Mouse (Mus musculus) cortical plate, adult 2 months (tissue): ENCODE measurements around the gene Ppil6. TPM values are rescaled to one million over a fixed set of nuclear protein-coding genes. Genes with fewer than 3 reads are reported as not detected.

Experiments used
- H3K27ac ChIP-seq: fragments of 200-500 bp; 2 replicates; pipeline ENCODE4 v1.5.1; 2012; ENCODE audit warnings: low read length, control low read depth, inconsistent platforms; ENCODE audit not compliant: insufficient read depth
- H3K4me1 ChIP-seq: fragments of 200-500 bp; 2 replicates; pipeline ENCODE4 v1.6.1; 2011; ENCODE audit warnings: low read length; ENCODE audit not compliant: control insufficient read depth, insufficient read depth
- H3K4me3 ChIP-seq: fragments of 200-500 bp; 2 replicates; pipeline ENCODE4 v1.5.1; 2011; ENCODE audit warnings: mild to moderate bottlenecking, low read length, control low read depth; ENCODE audit not compliant: insufficient read depth
- CTCF ChIP-seq: fragments of 200-500 bp; IDR thresholded peaks from 2 replicates; pipeline ENCODE4 v1.5.1; 2011; ENCODE audit warnings: mild to moderate bottlenecking, control low read depth, low read length; ENCODE audit not compliant: insufficient read depth; ENCODE audit errors: extremely low read depth
- POLR2A ChIP-seq: fragments of 200-500 bp; IDR thresholded peaks from 2 replicates; pipeline ENCODE4 v1.6.1; 2011; ENCODE audit warnings: mild to moderate bottlenecking, low read length, control low read depth; ENCODE audit not compliant: insufficient read depth; ENCODE audit errors: extremely low read depth
- polyA plus RNA-seq: library from polyadenylated mRNA; depleted of rRNA; stranded (reverse); fragments of >200 nt; gene quantifications from 2 replicates; pipeline ENCODE4 v1.2.3, GENCODE M21; 2012

The Ppil6 gene
- polyA plus RNA-seq, 1 experiment, result 5.2 TPM

DNA sequence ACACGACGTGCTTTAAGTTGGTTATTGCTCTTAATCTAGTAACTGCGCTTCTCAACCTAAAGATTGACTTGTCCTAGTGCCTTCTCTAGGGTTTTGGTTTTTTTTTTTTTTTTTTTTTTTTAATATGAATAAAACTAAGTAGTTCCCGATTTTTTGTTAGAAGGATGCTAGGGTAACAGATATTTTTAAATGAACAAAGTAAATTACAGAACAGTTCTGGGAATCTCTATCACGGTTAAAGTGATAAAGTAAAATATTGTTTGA lies 30.1 kb downstream of the Ppil6 start:
- TF ChIP-seq POLR2A, result no peak
- no peak for TF ChIP-seq CTCF
- H3K27ac ChIP-seq, result no peak overlapping the region

DNA sequence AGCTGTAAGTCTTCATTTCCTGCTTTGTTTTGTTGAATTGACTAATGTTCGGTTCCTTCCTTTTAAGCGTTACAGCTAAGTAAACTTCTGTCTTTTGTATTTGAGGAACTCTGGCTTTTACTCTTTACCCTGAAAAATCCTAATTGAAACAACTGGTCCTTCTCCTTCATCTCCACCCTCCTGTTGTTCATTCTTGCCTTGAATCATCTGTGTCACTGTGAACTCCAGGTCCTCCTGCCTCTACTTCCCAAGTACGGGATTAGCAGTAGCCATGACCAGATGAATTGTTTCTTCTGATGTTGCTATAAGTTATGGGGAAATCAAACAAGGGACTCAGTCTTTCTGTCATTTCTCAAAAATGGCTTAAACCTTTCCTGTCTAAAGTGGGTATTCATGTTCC lies 33.1 kb downstream of the Ppil6 start:
- Histone ChIP-seq H3K4me1 (peaks cover 2% of the 10 kb centered on the region; the same call in 1 of the 2 replicates), H3K4me3 (no peak overlapping the region), H3K27ac (no peak overlapping the region)
- no peak for TF ChIP-seq CTCF

More for the DNA sequence above, 30.1 kb downstream of the Ppil6 start:
- peak overlapping the region; percentile 65 for H3K4me3 ChIP-seq
- peaks cover 2% of the 10 kb centered on the region; the same call in 1 of the 2 replicates for H3K4me1 ChIP-seq

DNA sequence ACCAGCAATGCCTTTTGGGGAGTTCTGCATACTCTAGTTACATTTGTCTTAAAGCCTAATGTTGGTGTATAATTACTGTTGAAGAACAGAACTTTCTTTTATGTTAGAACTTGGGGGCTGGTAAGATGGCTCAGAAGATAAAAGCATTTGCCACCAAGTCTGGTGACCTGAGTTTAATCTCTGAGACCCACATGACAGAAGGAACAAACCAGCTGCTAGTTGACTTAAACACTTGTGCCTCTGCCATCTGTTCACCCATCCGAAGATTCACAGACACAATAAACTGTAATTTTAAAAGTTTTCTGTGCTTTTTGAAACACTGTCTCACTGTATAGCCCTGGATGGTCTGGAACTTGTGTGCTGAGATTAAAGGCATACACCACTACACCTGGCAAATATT lies 35.5 kb downstream of the Ppil6 start:
- TF ChIP-seq POLR2A, result no peak
- TF ChIP-seq CTCF, result no peak
- no peak overlapping the region for H3K4me3 ChIP-seq
- no peak overlapping the region for H3K27ac ChIP-seq
- peaks cover 1% of the 10 kb centered on the region; the same call in 1 of the 2 replicates for H3K4me1 ChIP-seq

DNA sequence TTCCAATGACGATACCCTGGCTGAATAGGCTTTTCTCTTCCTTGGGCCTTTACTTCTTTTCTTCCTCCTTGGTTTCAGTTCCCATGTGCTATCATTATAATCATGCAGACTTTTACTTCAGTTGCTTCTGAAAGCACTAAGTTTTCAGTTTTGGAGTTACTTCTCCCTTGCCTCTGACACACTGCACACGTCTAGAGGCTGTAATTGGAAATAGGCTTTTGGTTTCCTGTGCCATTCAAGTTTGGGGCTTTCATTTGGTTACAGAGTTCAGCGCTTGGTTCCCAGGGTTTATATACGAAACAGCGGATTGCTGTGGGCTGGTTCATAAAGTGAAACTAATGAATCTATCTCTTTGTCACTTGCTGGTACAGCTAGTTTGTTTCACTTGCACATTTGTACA lies 39.7 kb downstream of the Ppil6 start:
- TF ChIP-seq CTCF (no peak), POLR2A (no peak)
- Histone ChIP-seq H3K27ac (no peak overlapping the region), H3K4me3 (no peak overlapping the region), H3K4me1 (no peaks in the 10 kb centered on the region)

DNA sequence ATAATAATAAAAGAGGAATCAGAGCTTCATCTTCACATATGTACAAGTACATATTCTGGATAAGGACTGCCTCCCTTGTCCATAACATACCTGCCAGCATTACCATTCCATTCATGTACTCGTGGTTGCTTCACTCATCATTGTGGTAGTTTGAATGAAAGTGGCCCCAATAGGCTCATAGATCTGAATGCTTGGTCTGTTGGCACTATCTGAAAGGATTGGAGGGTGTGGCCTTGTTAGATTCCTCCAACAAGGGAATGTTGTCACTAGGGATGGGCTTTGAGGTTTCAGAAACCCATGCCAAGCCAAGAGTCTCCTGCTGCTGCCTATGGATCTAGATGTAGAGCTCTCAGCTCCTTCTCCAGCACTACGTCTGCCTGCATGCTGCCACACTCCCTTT lies 45.8 kb downstream of the Ppil6 start:
- Histone ChIP-seq H3K27ac (no peak overlapping the region), H3K4me3 (no peak overlapping the region), H3K4me1 (no peaks in the 10 kb centered on the region)
- no peak for TF ChIP-seq POLR2A
- no peak for TF ChIP-seq CTCF

DNA sequence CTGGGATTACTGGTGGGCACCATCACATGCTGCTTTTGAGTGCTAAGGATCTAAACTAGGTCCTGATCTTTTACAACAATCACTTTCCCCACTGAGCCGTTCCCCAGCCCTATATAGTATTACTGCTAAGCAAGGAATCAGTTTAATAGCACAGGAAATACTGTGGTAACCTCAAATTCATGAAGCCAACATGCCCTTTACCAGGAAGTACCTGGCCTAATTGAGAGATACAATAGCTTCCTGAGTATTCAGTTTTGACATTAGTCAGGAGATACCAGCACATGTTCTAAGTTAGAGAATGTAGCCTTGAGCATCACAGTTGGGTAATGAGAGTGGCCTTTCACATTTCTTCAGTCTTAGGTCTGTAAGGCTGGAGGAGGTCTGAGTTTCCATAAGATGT lies 46.5 kb downstream of the Ppil6 start:
- Histone ChIP-seq H3K4me1 (no peaks in the 10 kb centered on the region), H3K27ac (no peak overlapping the region), H3K4me3 (no peak overlapping the region)
- TF ChIP-seq POLR2A (no peak), CTCF (no peak)

DNA sequence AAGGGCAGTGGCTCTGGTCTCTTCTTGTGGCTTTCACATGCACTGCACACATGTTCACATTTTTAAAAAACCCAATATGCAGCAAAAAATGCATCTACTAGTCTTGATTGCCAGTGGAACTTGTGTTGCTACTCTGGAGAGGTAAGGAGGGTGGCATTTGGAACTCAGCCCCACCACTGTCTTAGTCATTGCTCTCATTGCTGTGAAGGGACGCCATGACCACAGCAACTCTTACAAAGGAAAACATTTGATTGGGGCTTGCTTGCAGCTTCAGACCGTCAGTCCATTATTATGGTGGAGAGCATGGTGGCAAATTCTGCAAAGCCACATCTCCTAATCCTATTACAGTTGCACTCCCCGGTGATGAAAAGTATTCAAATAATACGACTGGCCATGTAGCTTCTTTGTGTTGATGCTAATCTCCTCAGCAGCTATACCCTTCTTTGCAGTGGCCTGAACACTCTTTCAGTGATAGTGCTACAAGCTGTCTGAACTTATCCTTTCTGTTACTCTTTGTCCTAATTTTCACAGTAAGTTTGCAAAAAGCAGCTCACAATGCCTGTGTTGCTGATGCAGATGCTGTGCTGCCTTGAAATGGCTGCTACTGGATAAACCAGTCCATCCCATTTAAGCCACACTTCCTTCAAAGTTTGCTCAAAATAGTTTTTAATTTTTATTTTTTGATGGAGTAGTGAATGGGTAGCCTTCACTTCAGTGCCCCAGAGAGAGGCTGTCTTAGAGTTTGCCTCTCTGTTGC lies 47.2 kb downstream of the Ppil6 start:
- Histone ChIP-seq H3K4me1 (no peaks in the 10 kb centered on the region), H3K4me3 (no peak overlapping the region), H3K27ac (no peak overlapping the region)
- TF ChIP-seq CTCF (no peak), POLR2A (no peak)

DNA sequence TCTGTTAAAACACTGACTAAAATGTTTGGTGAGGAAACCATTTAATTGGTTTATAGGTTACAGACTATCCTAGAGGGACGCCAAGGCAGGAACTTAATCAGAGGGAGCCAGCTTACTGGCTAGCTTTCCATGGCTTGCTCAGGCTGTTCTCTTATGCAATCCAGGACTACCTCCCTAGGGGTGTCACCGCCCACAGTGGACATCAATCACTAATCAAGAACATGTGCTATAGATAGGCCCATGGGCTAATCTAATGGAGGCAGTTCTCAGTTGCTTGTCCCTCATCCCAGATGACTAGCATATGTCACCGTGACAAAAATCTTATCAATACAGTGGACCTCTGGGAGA lies 47.7 kb downstream of the Ppil6 start:
- no peak for TF ChIP-seq POLR2A
- no peaks in the 10 kb centered on the region for H3K4me1 ChIP-seq
- no peak overlapping the region for H3K4me3 ChIP-seq
- no peak overlapping the region for H3K27ac ChIP-seq

DNA sequence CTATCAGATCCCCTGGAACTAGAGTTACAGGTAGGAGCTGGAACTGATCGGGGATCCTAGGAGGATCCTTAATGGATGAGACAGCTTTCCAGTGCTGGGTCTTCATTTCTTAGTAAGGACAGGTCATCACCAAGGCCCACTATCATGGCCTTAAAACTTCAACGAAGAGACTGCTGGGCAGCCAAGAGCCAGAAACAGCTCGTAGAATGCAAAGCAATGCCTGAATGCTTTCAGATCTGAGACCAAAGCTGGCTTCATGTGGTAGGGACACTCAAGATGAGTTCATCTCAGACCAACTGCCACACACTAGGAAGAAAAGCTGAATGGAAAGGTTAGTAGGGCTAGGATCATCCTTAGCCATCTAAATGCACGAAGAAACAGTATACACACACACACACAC lies 48.7 kb downstream of the Ppil6 start:
- no peak for TF ChIP-seq POLR2A
- TF ChIP-seq CTCF, result no peak
- Histone ChIP-seq H3K4me3 (no peak overlapping the region), H3K27ac (no peak overlapping the region), H3K4me1 (no peaks in the 10 kb centered on the region)

DNA sequence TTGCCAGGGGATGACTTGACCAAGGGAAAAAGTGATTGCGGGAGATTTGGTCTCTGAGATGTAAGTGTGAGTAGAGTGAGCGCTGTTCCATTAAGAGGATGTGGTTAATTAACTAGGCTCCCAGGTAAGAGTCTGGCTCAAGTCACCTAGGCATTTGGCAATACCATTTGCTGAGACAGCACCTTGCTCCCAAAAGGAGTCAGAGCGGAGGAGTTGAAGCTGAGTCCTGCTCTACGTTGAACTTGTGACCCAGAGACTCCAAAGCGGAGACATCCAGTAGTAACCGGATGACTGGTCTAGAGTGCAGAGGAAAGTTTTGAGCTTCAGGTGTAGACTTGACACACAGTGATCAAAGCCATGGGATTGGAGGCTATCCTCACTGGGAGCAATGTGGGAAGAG lies 51.8 kb downstream of the Ppil6 start:
- no peak overlapping the region for H3K4me3 ChIP-seq
- TF ChIP-seq POLR2A (no peak), CTCF (no peak)
- H3K27ac ChIP-seq, result no peak overlapping the region
- no peaks in the 10 kb centered on the region for H3K4me1 ChIP-seq

DNA sequence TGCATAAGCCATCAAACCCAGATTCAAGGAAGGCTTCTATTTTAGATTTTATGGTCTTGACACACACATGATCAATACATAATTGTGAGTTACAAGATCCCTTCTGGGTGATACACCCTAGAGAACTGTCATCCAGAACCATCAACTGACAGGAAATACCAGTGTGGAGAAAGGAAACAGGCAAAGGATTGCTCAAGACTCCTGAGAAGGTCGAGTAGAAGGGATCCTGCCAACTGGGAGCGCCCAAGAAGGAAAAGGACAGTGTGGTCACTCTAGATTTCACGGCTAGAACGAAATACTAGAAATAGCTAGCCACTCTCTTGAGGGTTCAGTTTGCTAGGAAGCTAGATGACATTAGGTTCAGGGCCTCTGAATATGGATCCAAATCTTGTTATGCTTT lies 53.2 kb downstream of the Ppil6 start:
- no peak overlapping the region for H3K27ac ChIP-seq
- no peak overlapping the region for H3K4me3 ChIP-seq
- H3K4me1 ChIP-seq, result no peaks in the 10 kb centered on the region
- TF ChIP-seq CTCF, result no peak
- TF ChIP-seq POLR2A, result no peak
